8 mouse cellular contexts compared by ENCODE assay signal in the genomic region with DNA sequence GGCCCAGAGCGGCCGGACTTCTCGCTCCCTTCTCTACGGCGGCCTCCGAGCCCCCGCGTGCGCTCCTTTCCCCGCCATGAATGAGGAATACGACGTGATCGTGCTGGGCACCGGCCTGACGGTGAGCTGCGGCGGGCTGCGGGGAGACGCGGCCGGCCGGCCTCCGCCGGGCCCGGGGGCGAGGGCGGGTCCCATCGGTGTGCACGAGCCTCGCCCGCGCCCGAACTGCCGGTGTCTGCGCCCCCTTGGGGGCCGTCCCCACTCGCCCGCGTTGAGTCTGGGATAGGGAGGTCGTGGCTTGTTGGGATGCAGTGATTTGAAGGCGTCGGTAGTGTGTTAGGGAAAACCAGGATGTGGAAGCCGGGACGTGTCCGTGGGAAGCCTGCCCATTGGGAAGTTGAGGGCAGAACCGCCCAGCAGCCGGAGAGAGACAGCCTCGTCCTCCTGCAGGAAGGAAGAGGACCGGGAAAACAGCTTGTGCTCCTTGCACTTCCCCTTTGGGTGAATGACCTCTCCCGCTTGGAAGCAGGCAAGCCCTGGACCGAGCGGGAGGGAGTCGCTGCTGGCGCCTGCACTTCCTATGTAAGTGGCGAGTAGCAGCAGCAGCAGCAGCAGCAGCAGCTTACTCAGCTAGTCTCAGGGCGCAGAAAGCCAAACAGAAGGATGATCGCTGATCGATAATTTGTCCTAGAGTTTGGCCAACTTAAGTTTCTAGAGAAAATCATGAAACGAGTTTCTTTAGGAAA. TPM values are rescaled to one million over a fixed set of nuclear protein-coding genes. Genes with fewer than 3 reads are reported as not detected.
DNase-seq lines count a peak whose midpoint lies in the region; ATAC-seq and TF ChIP-seq lines count a peak whose summit lies in the region.

No protein-coding gene starts in this region.

- no peak for DNase-seq in G1E (ENCODE audit: low spot score)
- DNase-seq in cerebellum, adult 11 months: peak; percentile 69
- peak; percentile 82 for DNase-seq in heart, postnatal 14 days
- DNase-seq in large intestine, adult 2 months (ENCODE audit: low read depth, low spot score): peak; percentile 70
- DNase-seq in lung, adult 18-20 months: peak; percentile 84 to 90
- no peak for DNase-seq in thymus, adult 2 months

- peak overlapping the region; percentile 52 for H3K4me2 ChIP-seq in forebrain, embryonic 15.5 days (replicated peaks)
- peak overlapping the region; percentile 88 for H3K4me2 ChIP-seq in neural tube, embryonic 13.5 days

- H3K4me3 ChIP-seq in G1E (ENCODE audit: low read depth, low read length): peak overlapping the region; percentile 94
- H3K4me3 ChIP-seq in forebrain, embryonic 15.5 days: peak overlapping the region; percentile 83
- H3K4me3 ChIP-seq in neural tube, embryonic 13.5 days: peak overlapping the region; percentile 94
- H3K4me3 ChIP-seq in thymus, adult 2 months (ENCODE audit: control insufficient read depth, insufficient read depth, low read length): peak overlapping the region; percentile 99

- no peak for TF ChIP-seq POLR2A in thymus, adult 2 months (IDR thresholded peaks at IDR 0.05; ENCODE audit: control insufficient read depth, extremely low read depth, insufficient read depth, low read length, poor library complexity)

- H3K27me3 ChIP-seq in G1E (ENCODE audit: insufficient read depth, low read length): no peaks in the 10 kb centered on the region
- H3K27me3 ChIP-seq in forebrain, embryonic 15.5 days: no peaks in the 10 kb centered on the region
- no peaks in the 10 kb centered on the region for H3K27me3 ChIP-seq in neural tube, embryonic 13.5 days
- H3K27me3 ChIP-seq in thymus, adult 2 months (ENCODE audit: control insufficient read depth, insufficient read depth, low read length): no peaks in the 10 kb centered on the region

- intact Hi-C loops in heart, postnatal 14 days (cut with DNase I): loop anchor here (5.0 kb wide), 1 partner anchor 74 kb away; a partner anchor contains a TSS

- H3K27ac ChIP-seq in forebrain, embryonic 15.5 days (replicated peaks): peak overlapping the region; percentile 97
- H3K27ac ChIP-seq in neural tube, embryonic 13.5 days (replicated peaks): peak overlapping the region; percentile 99
- H3K27ac ChIP-seq in thymus, adult 2 months (ENCODE audit: control insufficient read depth, insufficient read depth, low read length): peak overlapping the region; percentile 74

- TF ChIP-seq CTCF in G1E (IDR thresholded peaks at IDR 0.05; ENCODE audit: low read depth, low read length): no peak
- TF ChIP-seq CTCF in thymus, adult 2 months (IDR thresholded peaks at IDR 0.05; ENCODE audit: borderline replicate concordance, control insufficient read depth, extremely low read depth, insufficient read depth, low read length, poor library complexity): no peak

- peaks cover 17% of the 10 kb centered on the region for H3K36me3 ChIP-seq in G1E (replicated peaks)
- no peaks in the 10 kb centered on the region for H3K36me3 ChIP-seq in forebrain, embryonic 15.5 days
- H3K36me3 ChIP-seq in neural tube, embryonic 13.5 days: no peaks in the 10 kb centered on the region
- H3K36me3 ChIP-seq in thymus, adult 2 months (ENCODE audit: control insufficient read depth, insufficient read depth, low read length): no peaks in the 10 kb centered on the region

- peaks cover 43% of the 10 kb centered on the region for H3K4me1 ChIP-seq in G1E (ENCODE audit: insufficient read depth, low read depth, low read length)
- H3K4me1 ChIP-seq in forebrain, embryonic 15.5 days: peaks cover 45% of the 10 kb centered on the region
- H3K4me1 ChIP-seq in neural tube, embryonic 13.5 days (replicated peaks): peaks cover 48% of the 10 kb centered on the region
- peaks cover 8% of the 10 kb centered on the region for H3K4me1 ChIP-seq in thymus, adult 2 months (replicated peaks; ENCODE audit: control insufficient read depth, insufficient read depth, low read length)

- no peak for ATAC-seq in G1E (ENCODE audit: extremely low read depth, insufficient number of reproducible peaks, low FRiP score, poor library complexity, severe bottlenecking)
- ATAC-seq in forebrain, embryonic 15.5 days (replicated peaks): peak; percentile 58
- peak; percentile 77 for ATAC-seq in neural tube, embryonic 13.5 days (ENCODE audit: low read depth)

- WGBS in forebrain, embryonic 15.5 days: under 1% methylated on average over 54 of the region's 59 CpGs
- under 1% methylated on average over 59 of the region's 59 CpGs for WGBS in large intestine, adult 2 months
- WGBS in neural tube, embryonic 13.5 days: under 1% methylated on average over 59 of the region's 59 CpGs
- WGBS in thymus, adult 2 months: under 1% methylated on average over 59 of the region's 59 CpGs

- H3K9me3 ChIP-seq in G1E (replicated peaks): no peaks in the 10 kb centered on the region; the same call in 1 of the 2 replicates
- H3K9me3 ChIP-seq in forebrain, embryonic 15.5 days: no peaks in the 10 kb centered on the region
- H3K9me3 ChIP-seq in neural tube, embryonic 13.5 days: 0 out of 2 replicates have a peak, but pooled peaks cover 5% of the 10 kb centered on the region

- H3K9ac ChIP-seq in forebrain, embryonic 15.5 days (replicated peaks): peak overlapping the region; percentile 89
- peak overlapping the region; percentile 98 for H3K9ac ChIP-seq in neural tube, embryonic 13.5 days

RNA-seq across cellular contexts. Expression of a gene that starts 0.5 kb away (rescaled TPM):
- total RNA-seq in G1E (2014; fragmentation: Nextera tagmentation): 1,012 and 1,046 TPM in 2 replicates
- 868 and 989 TPM in 2 replicates for total RNA-seq in G1E (2017)
- polyA plus RNA-seq in G1E (2012): 493 and 528 TPM in 2 replicates
- polyA plus RNA-seq in forebrain, embryonic 15.5 days (2015; fragmentation: Nextera tagmentation; extraction: Ambion mirVana): 417 and 427 TPM in 2 replicates
- 100 to 1,000 TPM; 249 to 250 TPM for total RNA-seq in heart, postnatal 14 days (2021)
- 171 and 217 TPM in 2 replicates for polyA plus RNA-seq in large intestine, adult 2 months (2012; rRNA removed)
- polyA plus RNA-seq in neural tube, embryonic 13.5 days (2015; fragmentation: Nextera tagmentation; extraction: Ambion mirVana): 450 and 461 TPM in 2 replicates
- polyA plus RNA-seq in thymus, adult 2 months (2012; rRNA removed): 176 and 216 TPM in 2 replicates

Comparison
In these comparisons a context has a peak if more than half of its experiments do, and no peak if none do; other contexts are left out.
1. DNase-seq: peak in cerebellum, adult 11 months (single experiment), heart, postnatal 14 days (2 of 2), large intestine, adult 2 months (single experiment) and lung, adult 18-20 months (2 of 2); none in G1E (single experiment) and thymus, adult 2 months (single experiment).
2. Peak in every context shown above with its lines, with median percentiles within 50 percentile points of each other: H3K4me3 ChIP-seq and H3K27ac ChIP-seq.